Mouse (Mus musculus) liver, adult 2 months (tissue): ENCODE measurements around the gene Foxd1. TPM values are rescaled to one million over a fixed set of nuclear protein-coding genes. Genes with fewer than 3 reads are reported as not detected.

ENCODE experiments used
- DNase-seq: peaks from one replicate; pipeline ENCODE4 v3.0.0-alpha.2; 2011; ENCODE audit warnings: low read depth, low spot score; ENCODE audit errors: extremely low read depth
- H3K27ac ChIP-seq: fragments of 200-500 bp; replicated peaks from 2 replicates; pipeline ENCODE4 v1.5.1; 2012; ENCODE audit warnings: low read depth, mild to moderate bottlenecking, control low read depth, inconsistent platforms, low read length; ENCODE audit not compliant: insufficient read depth
- H3K27me3 ChIP-seq: fragments of 200-500 bp; 2 replicates; pipeline ENCODE4 v1.6.1; 2012; ENCODE audit warnings: mild to moderate bottlenecking, moderate library complexity, low read length, inconsistent platforms; ENCODE audit not compliant: control insufficient read depth, insufficient read depth
- H3K36me3 ChIP-seq: fragments of 200-500 bp; 2 replicates; pipeline ENCODE4 v1.6.1; 2012; ENCODE audit warnings: low read length, inconsistent platforms; ENCODE audit not compliant: control insufficient read depth, insufficient read depth
- H3K4me1 ChIP-seq: fragments of 200-500 bp; 2 replicates; pipeline ENCODE4 v1.6.1; 2011; ENCODE audit warnings: low read length; ENCODE audit not compliant: control insufficient read depth, insufficient read depth
- H3K4me3 ChIP-seq: fragments of 200-500 bp; 2 replicates; pipeline ENCODE4 v1.5.1; 2011; ENCODE audit warnings: low read depth, mild to moderate bottlenecking, control low read depth, low read length, moderate library complexity; ENCODE audit not compliant: insufficient read depth
- H3K79me2 ChIP-seq: fragments of 200-500 bp; 2 replicates; pipeline ENCODE4 v1.6.1; 2012; ENCODE audit warnings: inconsistent platforms, mild to moderate bottlenecking, low read length, moderate library complexity; ENCODE audit not compliant: control insufficient read depth, insufficient read depth
- H3K9ac ChIP-seq: fragments of 200-500 bp; 2 replicates; pipeline ENCODE4 v1.6.1; 2012; ENCODE audit warnings: low read depth, mild to moderate bottlenecking, control low read depth, inconsistent platforms, low read length
- CTCF ChIP-seq: fragments of 200-500 bp; IDR thresholded peaks from 2 replicates; pipeline ENCODE4 v1.5.1; 2011; ENCODE audit warnings: low read depth, low read length, control low read depth
- POLR2A ChIP-seq: fragments of 200-500 bp; IDR thresholded peaks from 2 replicates; pipeline ENCODE4 v1.6.1; 2011; ENCODE audit warnings: low read length, control low read depth; ENCODE audit not compliant: insufficient read depth; ENCODE audit errors: extremely low read depth
- WGBS: fragments of 180-500 bp; shearing (Covaris S2); methylation state at CpG from one replicate; pipeline ENCODE4 v1.1.7; 2018; 5-methylcytosine and 5-hydroxymethylcytosine counted together
- polyA plus RNA-seq: library from polyadenylated mRNA; depleted of rRNA; stranded (reverse); fragments of >200 nt; gene quantifications from 2 replicates; pipeline ENCODE4 v1.2.3, GENCODE M21; 2012
- total RNA-seq: library from RNA; depleted of rRNA; stranded (reverse); fragments of >200 nt; gene quantifications from 2 replicates; pipeline ENCODE4 v1.2.3, GENCODE M21; 2014

Gene Foxd1
- total and polyA plus RNA-seq, 2 experiments: not detected

GRCm38 (mm10) chr13:98351527-98351926, 2.5 kb upstream of the Foxd1 start:
- 11% methylated on average over 8 of the region's 8 CpGs for WGBS
- H3K9ac ChIP-seq: no peak overlapping the region

GRCm38 (mm10) chr13:98352381-98352975, 1.6 kb upstream of the Foxd1 start:
- WGBS: 20% methylated on average over 14 of the region's 14 CpGs
- no peak for TF ChIP-seq POLR2A
- no peak for TF ChIP-seq CTCF
- no peaks in the 10 kb centered on the region for H3K36me3 ChIP-seq
- no peak overlapping the region for H3K27ac ChIP-seq
- H3K4me3 ChIP-seq: no peak overlapping the region
- H3K4me1 ChIP-seq: peaks cover 4% of the 10 kb centered on the region; the same call in 1 of the 2 replicates
- H3K79me2 ChIP-seq: no peaks in the 10 kb centered on the region
- peaks cover 42% of the 10 kb centered on the region for H3K27me3 ChIP-seq
- H3K9ac ChIP-seq: no peak overlapping the region
- no peak for DNase-seq

More at GRCm38 (mm10) chr13:98351527-98351926, 2.5 kb upstream of the Foxd1 start:
- DNase-seq: no peak
- H3K4me1 ChIP-seq: peaks cover 4% of the 10 kb centered on the region; the same call in 1 of the 2 replicates
- TF ChIP-seq POLR2A (no peak), CTCF (peak; percentile 39)
- H3K79me2 ChIP-seq: no peaks in the 10 kb centered on the region
- no peak overlapping the region for H3K4me3 ChIP-seq
- peaks cover 41% of the 10 kb centered on the region for H3K27me3 ChIP-seq
- H3K36me3 ChIP-seq: no peaks in the 10 kb centered on the region
- no peak overlapping the region for H3K27ac ChIP-seq

GRCm38 (mm10) chr13:98353709-98354089, 343 bp upstream of the Foxd1 start:
- Histone ChIP-seq H3K27me3 (peaks cover 50% of the 10 kb centered on the region), H3K36me3 (no peaks in the 10 kb centered on the region), H3K4me1 (peaks cover 4% of the 10 kb centered on the region; the same call in 1 of the 2 replicates), H3K9ac (no peak overlapping the region), H3K4me3 (no peak overlapping the region), H3K79me2 (no peaks in the 10 kb centered on the region), H3K27ac (no peak overlapping the region)
- no peak for DNase-seq
- WGBS: 5% methylated on average over 13 of the region's 13 CpGs
- TF ChIP-seq CTCF: no peak
- no peak for TF ChIP-seq POLR2A

DNA sequence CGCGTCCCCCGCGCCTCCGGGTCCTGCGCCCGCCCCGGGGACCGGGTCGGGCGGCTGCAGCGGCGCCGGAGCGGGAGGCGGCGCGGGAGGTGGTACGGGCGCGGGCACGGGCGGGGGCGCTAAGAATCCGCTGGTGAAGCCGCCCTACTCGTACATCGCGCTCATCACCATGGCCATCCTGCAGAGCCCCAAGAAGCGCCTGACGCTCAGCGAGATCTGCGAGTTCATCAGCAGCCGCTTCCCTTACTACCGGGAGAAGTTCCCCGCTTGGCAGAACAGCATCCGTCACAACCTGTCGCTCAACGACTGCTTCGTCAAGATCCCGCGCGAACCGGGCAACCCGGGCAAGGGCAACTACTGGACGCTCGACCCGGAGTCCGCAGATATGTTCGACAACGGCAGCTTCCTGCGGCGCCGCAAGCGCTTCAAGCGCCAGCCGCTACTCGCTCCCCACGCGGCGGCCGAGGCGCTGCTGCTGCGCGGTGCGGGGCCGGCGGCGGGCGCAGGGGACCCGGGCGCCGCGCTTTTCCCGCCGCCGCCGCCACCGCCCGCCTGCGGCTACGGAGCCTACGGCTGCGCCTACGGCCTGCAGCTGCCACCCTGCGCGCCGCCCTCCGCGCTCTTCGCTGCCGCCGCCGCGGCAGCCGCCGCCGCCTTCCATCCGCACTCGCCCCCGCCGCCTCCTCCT, 973 bp downstream of the Foxd1 start:
- 2% methylated on average over 95 of the region's 102 CpGs for WGBS
- peaks cover 52% of the 10 kb centered on the region for H3K27me3 ChIP-seq
- no peaks in the 10 kb centered on the region for H3K79me2 ChIP-seq
- H3K4me1 ChIP-seq: peaks cover 4% of the 10 kb centered on the region; the same call in 1 of the 2 replicates
- no peak for DNase-seq
- no peak for TF ChIP-seq CTCF
- TF ChIP-seq POLR2A: no peak
- no peak overlapping the region for H3K27ac ChIP-seq
- H3K36me3 ChIP-seq: no peaks in the 10 kb centered on the region
- no peak overlapping the region for H3K9ac ChIP-seq
- peak overlapping the region; percentile 6; the same call in 1 of the 2 replicates for H3K4me3 ChIP-seq

- Histone ChIP-seq H3K79me2 (no peaks in the 10 kb centered on the region), H3K4me3 (no peak overlapping the region; the same call in 1 of the 2 replicates), H3K27ac (no peak overlapping the region), H3K9ac (no peak overlapping the region), H3K27me3 (peaks cover 53% of the 10 kb centered on the region), H3K4me1 (peaks cover 4% of the 10 kb centered on the region; the same call in 1 of the 2 replicates), H3K36me3 (no peaks in the 10 kb centered on the region)
- WGBS: 2% methylated on average over 80 of the region's 81 CpGs
- no peak for DNase-seq
- TF ChIP-seq CTCF (no peak), POLR2A (no peak)
Measured at GRCm38 (mm10) chr13:98355559-98356111, 1.6 kb downstream of the Foxd1 start.
